Mouse (Mus musculus) right cerebral cortex, postnatal 10 days (tissue): Measurements from ENCODE around the gene Kcnmb3.

Experiments used
- DNase-seq, 2 experiments: peaks; one replicate each; pipeline ENCODE4 v3.0.0; 2021; ENCODE audit warnings: low spot score in 2 of 2

The Kcnmb3 gene

DNA sequence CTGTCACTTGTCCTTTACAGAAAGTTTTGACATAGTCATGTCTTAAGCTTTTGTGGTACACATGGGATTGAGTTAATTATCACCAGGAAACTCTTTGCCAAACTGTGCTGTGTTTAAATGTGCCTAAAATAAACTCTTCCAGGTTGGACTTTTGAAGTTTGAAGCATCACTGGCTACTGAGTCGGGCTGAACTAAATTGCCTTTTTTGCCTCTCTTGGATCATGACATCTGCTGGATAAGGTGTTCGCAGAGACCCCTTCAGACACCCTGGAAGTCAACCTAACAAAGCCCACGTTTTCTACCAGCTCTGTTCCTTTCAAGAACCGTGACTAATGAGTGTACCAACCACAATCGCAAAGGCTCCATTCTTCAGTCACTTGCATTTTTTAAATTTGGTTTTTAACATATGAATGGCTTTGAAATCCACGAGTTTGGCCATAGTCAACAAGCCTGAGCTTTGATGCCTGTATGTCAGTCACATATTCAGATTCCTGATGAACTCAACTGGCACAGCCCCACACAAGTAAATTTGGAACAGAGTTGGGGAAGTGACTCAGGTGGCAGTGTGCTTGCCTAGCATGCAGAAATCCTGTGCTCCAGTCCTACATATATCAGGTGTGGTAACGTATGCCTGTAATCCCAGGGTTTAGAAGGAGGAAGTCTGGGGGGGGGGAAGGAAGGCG lies 3.2 kb upstream of the Kcnmb3 start:
- DNase-seq: no peak

DNA sequence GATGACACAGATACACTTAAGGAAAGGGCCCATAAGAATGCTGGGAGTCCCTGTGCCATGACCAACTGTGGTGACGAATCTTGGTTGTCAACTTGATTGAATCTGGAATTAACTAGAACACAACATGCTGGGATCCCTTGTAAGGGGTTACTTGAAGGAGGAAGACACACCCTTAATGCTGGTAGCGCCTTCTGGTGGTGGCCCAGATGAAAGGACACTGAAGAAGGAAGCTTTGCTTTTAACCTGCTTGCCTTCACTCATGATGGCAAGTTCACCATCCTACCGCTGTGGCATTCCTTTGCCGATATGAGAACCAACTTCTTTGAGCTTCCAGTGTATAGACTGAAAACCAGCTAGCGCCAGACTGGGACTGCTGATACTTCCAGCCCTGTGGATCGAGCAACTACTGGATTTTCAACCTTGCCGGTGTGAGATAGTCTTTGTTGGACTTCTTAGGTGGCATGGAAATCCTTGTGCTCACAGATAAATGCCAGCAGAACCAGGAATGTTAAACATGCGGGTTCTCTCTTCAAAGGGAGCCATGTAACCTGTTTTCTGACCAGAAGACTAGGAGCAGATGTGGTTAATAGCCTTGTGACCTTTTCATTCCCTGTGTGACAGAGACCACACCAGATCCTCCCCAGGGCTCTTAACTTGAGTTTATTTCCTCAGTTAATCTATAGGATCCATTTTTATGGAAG lies 2.5 kb upstream of the Kcnmb3 start:
- DNase-seq: no peak

DNA sequence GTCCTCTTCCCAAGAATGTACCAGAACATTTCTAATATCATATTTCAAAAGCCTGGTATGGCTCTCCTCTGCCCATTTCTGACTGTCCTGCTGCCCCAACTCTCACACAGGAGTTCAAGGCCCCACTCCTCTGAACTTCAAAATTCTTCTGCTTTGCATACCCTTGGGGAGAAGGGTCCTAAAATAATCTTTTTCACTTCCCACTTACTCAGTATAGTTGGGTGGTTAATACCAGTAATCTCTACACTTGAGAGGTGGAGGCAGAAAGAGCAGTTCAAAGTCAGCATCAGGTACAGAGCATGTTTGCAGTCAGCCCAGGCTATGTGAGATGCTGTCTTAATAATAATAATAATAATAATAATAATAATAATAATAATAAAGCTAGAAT lies 1.1 kb downstream of the Kcnmb3 start:
- DNase-seq: no peak

DNA sequence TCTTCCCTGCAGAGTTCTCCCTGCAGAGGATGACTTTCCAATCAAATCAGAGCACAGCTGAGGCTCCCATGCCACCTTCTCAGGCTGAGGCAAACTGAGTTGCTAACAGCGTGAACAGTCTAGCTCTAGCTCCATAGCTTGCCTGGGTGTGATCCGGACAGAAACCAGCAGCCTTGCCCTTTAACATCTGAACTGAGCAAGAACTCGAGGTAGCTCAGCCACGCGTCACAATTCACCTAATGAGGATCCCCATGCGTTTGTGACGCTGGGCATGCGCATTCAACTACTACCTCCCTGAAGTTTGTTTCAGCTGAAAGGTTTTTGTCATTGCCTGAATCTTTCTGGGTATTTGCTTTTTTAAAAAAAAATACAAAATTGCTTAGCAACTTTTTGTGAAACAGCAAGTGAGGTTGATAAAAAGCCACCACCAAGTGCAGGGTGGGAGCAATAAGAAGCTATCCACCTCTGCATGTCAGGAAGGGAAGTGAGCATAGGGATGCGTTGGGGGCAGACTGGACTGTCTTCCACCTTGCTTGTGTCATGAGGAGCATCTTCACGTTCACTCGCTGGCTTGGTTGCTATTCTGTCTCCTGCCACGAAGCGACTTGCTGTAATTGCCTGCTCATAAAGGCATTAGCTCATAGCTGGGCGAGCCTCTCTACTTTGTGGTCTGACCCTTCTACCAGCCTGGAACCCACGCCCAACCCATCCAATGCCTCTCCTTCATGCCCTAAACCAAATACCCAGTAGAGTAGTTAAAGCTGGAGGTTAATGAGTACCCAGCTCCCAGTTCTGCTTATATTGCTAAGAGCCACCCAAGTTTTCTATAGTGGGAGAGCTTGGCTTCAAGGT lies 1.7 kb downstream of the Kcnmb3 start:
- no peak for DNase-seq

DNA sequence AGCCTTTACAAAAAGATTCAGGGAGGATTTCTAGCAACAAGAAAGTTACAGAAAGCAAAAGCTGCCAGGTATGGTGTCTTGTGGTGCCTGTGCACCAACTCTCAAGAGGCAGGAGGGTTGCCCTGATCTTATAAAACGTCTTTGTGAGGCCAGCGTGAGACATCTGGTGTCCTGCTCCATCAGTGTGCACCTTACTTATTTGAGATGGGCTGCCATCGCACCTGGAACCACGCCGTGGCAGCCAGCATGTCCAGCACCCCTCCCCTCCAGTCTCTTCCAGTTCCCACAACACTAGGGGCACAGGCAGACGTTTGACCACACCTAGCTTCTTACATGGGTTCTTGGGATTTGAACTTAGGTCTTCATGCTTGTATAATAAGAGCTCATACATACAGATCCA lies 3.9 kb downstream of the Kcnmb3 start:
- no peak for DNase-seq

DNA sequence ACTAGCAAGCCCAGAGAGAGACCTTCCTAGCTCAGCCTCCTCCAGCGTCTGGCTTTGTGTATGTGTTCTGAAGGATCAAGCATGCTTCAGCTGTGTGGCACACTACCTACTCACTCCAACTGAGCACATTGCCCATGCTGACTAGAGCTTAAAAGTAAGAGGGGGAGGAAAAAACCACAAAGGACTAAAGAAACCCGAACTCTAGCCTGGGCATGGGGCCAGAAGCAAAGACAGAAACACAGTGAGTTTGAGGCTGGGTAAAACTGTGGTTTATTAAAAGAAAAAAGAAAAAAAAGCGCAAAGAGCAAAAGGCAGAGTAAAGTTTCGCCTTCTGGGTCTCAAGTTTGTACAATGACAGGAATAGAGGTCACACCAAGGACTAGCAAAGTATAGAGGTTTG lies 5.5 kb downstream of the Kcnmb3 start:
- DNase-seq: no peak

DNA sequence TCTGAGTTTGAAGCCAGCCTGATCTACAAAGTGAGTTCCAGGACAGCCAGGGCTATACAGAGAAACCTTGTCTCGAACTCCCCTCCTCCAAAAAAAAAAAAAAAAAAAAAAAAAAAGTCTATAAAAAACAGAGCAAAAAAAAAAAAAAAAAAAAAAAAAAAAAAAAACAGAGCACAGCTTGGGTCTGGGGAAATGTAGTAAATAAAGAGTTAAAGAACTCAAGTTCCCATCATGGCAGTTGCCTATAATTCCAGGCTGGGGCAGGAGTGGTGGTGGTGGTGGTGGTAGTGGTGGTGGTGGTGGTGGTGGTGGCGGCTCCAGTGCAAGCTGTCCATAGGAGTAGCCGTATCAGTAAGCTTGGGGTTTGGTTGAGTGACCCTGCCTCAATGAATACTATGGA lies 9.0 kb downstream of the Kcnmb3 start:
- no peak for DNase-seq

DNA sequence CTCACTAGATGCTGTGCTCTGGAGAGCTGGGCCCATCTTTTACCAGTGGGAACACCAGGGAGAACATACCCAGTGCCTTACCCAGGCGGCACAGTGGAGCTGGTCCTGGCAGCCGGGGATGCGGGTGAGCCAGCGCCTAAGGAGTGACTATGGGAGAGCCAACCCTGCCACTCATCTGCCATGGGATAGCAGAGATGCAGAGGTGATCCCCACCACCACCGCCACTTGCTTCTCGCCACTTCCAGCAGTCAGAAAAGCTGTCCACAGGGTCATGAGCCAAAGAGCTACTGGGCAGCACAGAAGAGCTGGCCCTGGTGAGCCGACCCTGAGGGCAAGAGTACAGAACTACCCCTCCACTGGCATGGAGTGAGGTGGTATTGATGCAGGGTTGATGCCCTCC lies 12.1 kb downstream of the Kcnmb3 start:
- DNase-seq: no peak

DNA sequence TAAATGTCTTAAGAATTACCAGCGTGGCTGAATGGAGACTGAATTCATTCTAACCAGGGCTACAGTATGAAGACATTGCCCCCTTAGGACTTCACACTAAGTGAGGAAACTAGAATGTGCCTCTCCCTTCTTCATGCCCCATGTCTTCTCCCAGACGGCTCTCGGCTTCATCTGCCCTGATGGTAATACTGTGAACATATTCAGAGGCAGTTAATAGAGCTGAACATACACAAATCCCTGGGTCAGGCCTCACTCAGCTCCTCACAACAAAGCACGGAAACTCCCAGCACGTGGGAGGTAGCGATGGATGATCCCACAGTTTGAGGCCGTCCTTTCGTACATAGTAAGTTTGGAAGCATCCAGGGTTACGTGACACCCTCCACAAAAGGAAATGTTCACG lies 18.8 kb downstream of the Kcnmb3 start:
- DNase-seq: no peak

DNA sequence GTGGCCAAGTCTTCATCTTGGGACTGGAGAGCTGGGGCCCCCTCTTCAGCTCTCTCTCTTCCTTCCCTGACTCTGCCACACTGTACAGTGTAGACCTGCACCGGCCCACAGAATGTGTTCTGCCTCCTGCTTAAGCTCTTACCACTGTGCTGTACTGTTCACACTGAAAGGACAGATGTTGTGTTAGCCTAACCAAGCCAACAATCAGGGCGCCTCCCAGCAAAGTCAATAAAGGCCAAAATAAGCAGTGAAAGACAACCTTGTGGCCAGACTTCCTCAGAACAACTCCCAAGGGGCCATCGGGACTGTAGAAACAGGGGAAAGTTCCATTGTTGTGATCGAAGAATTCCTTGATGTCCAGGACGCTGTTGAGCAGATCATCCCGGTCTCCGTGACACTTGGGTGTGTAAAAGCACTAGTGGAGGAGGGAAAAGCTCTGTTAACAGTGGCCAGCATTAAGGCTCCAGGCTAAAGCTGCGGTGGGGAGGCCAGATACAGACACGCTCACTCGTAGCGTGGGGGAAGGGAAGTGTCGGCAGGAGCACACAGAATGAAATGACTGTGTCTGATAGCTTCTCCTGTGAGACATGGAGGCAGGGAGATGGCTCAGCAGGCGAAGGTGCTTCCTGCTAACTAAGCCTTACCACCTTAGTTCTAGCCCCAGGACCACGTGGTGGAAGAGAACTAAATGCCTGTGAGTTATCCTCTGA lies 19.7 kb downstream of the Kcnmb3 start:
- no peak for DNase-seq

DNA sequence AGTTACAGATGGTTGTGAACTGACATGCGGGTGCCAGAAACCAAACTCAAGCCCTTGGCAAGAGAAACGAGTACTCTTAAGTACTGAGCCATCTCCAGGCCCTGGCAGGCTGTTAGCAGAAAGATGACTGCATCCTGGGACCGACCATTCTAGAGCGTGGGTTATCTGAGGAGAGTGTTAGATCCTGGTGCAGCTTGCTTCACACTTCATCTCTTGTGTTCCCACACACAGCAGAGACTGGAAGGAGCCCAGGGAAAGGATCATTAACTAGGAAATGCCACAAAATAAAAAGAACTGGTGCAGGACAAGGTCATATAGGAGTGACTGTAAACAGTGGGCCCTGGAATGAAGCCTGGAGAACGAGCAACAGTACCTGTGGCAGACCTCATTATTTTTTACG lies 20.9 kb downstream of the Kcnmb3 start:
- DNase-seq: peak; percentile 57 to 68

DNA sequence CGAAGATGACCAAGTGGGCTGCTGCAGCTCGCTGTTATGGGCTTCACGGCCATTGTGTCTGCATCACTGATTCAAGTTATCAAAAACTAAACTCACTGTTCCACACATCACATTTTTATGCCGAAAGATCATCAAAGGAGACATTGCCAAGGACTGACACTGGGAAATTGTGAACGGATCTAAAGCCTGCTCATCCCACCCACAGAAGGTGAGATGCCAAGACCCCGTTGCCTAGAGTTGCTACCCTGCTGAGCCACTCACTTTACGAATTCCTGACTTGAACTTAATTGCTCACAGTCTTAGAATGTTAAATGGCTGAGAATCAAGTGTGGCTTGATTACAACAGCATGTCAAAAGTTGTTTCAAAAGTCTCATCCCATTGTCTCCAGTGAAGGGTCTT lies 21.6 kb downstream of the Kcnmb3 start:
- DNase-seq: no peak

DNA sequence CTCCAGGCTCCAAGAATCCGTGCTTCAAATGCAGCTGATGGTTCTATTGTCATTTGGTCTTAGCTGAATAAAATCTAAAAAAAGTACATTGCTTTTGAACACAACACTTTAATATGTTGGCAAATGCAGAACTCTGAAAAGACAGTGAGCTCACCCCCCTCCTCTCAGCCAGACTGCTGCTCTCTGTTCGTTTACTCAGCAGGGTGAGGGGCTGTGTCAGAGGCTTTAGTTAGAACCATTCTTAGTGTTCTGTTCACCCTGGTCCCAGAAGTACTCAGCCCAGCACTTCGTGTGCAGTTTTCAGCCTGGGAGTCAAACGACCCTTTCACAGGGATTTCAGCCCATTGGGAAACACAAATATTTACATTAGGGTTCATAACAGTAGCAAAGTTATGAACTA lies 23.6 kb downstream of the Kcnmb3 start:
- DNase-seq: no peak

DNA sequence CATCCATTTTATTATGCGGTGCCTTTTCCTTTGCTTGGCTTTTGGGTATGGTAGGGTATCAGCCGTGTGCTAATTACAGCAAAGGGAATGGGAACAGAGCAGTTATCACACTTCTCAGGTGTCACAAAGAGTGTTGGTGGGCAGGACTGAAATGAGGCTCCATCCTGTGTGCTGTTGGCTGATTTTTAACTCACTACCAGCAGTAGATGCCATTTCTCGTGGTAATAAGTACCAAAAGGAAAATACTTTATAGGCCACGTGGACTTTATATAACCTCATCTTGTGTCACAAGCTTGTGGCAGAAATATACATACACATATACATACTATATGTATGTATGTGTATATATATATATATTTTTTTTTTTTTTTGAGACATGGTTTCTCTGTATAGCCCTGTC lies 24.7 kb downstream of the Kcnmb3 start:
- no peak for DNase-seq

DNA sequence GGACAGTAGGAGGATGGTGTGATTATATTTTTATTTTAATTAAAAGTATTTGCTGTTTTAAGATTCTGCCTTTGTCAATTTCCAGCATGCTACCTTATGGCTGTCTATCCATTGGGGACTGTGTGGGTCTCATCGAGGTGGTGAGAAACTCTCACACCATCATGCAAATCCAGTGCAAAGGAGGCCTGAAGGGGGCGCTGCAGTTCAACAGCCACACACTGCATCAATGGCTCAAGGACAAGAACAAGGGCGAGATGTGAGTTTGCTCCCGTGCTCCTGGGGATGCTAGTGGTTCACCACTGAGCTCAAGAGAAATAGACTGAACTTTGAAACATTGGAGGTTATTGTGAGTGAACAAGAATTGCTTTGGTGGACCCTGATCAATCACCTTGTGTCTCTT lies 32.3 kb downstream of the Kcnmb3 start:
- peak; percentile 45 to 47 for DNase-seq

DNA sequence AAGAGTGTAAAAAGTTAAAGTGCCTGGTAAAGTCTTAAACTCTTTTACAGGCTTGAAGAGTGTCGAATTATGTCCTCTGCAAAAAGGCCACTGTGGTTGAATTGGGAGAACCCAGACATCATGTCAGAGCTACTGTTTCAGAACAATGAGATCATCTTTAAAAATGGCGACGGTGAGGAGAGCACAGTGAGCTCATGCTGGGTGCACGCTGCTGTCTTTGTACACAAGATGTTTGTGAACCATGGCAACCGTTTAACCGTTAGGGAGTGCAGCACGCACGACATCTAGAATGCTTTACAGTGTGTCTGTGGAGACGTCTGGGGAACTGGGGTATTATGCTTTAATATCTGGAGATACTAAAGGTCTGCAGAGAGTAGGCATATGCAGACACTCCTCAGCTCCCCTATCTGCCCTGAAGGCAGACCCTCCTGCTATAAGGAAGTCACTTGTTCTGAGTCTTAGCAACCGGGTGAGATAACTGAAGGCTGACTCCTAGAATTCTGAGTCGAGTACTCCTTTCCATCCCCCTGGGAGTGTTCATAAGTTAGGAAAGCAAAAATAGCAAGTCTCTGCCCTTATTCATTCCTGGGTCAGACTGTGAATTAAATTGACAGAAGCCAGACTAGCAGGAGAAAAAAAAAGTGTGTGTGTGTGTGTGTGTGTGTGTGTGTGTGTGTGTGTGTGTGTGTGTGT lies 37.6 kb downstream of the Kcnmb3 start:
- DNase-seq: no peak

DNA sequence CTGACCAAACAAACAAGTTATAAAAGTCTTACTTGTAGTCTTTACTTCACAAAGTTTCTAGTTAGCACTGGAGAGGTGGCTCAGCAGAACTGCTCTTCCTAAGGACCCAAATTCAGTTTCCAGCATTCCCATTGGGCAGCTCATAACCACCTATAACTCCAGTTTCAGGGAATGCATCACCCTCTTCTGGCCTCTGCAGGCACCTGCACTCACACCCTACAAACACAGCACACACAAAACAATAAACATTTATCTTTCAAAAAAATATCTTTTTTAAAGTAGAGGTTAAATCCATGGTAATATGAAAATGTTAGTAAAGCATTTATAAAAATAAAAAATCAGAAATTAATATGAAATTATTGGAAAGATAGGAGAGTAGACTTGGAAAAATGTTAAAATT lies 50.3 kb downstream of the Kcnmb3 start:
- DNase-seq: no peak

DNA sequence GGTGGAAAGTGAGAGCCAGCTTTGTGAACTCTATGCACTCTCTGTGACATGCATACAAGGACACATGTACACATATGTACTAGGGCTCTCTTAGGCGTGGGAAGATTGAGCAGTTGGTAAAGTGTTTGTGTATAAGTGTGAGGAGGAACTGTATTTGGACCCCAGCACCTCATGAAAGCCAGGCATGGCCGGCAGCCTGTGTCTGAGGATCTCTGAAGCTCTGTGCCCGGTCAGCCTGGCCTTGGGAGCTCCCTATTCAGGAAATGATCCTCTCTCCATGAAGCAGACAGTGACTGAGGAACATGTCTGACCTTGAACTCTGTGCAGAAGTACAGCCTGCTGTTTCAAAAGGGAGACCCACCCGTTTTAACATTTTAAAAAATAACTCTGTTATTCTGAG lies 53.3 kb downstream of the Kcnmb3 start:
- DNase-seq: no peak

DNA sequence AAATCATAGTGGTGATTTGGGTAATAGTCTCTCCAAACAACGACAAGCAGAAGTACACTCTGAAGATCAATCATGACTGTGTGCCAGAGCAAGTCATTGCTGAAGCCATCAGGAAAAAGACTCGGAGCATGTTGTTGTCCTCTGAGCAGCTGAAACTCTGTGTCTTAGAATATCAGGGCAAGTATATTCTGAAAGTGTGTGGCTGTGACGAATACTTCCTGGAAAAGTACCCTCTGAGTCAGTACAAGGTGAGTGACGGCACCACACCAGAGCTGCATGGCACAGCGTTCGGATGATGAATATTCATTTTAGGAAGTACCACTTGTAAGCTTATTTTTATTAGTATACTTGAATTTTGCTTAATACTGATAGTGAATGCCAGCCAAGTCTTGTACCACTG lies 54.2 kb downstream of the Kcnmb3 start:
- no peak for DNase-seq

DNA sequence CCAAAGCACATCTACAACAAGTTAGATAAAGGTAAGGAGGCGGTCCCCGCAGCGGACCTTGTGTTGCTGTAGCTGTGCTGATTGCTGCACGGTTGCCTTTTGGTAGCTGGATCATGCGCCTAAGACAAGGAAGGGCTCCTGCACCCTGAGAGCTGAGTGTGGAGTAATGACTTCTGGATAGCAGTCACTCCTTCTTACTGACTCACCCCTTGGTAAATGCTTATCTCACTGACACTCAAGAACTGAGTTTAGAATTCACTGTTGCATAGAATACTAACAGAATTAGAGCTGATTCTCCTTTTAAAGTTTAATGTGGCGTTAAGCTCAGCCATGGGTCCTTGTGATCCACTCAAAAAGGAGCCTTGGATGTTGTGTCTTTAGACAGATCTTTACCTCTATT lies 54.7 kb downstream of the Kcnmb3 start:
- no peak for DNase-seq

DNA sequence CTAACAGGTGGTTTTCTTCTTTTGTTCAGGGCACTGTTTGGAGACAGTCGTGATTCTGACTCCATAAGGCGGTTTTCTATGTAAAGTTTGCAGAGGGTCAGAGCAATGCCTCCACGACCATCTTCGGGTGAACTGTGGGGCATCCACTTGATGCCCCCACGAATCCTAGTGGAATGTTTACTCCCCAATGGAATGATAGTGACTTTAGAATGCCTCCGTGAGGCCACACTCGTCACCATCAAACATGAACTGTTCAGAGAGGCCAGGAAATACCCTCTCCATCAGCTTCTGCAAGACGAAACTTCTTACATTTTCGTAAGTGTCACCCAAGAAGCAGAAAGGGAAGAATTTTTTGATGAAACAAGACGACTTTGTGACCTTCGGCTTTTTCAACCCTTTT lies 55.9 kb downstream of the Kcnmb3 start:
- DNase-seq: no peak

DNA sequence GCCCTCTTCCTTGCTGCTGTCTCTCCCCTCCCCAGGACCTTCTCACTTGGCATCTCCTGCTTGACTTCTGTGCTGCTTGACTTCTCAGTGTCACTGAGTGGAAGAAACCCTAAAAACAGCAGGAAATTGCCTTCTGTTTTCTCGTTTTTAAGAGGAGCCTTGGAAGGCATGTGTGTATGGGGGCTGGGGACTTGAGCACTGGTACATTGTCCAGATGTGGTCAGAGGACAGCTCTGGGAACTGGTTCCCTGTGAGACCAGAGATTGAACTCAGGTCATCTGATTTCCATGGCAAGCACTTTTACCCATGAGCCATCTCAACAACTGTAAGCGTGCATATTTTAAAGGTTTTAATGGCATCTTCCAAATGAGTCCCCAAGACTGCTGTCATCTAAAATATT lies 58.0 kb downstream of the Kcnmb3 start:
- DNase-seq: no peak
